Mouse (Mus musculus) left cerebral cortex, postnatal 36 days (tissue): ENCODE measurements around the gene Csnk2a1. TPM values are rescaled to one million over a fixed set of nuclear protein-coding genes. Genes with fewer than 3 reads are reported as not detected.

Experiments used
- DNase-seq, 2 experiments: peaks; one replicate each; pipeline ENCODE4 v3.0.0; 2021 to 2022; ENCODE audit warnings: low spot score in 2 of 2, mixed read lengths in 1 of 2
- intact Hi-C: fragments of 180-260 bp; cut with DNase I; formaldehyde crosslinking; loops from one replicate; pipeline ENCODE4 v1.15.1; 2025
- total RNA-seq, 2 experiments: library from RNA; stranded (reverse); gene quantifications; 2 replicates each; pipeline ENCODE4 v1.2.3; 2021

The Csnk2a1 gene
- total RNA-seq, 2 experiments from 2014 or later: 96.2 to 111 TPM

DNA sequence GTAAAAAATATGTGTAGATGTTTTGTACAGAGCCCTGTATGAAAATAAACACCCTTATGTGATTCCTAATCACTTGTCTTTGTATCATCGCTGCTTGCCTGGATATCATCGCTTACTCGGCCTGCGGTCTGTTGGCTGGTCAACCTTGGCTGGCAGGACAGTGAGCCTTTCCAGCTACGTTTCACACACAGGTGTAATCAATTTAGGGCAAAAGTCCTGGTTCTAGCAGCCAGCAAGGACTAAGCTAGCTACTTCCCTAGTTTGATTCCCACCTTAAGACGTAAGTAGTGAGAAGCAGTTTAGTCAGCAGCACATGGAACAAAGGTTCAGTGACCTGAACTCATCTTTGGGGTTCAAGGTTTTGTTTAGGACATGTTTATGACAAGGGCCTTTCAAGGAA, 87.3 kb downstream of the Csnk2a1 start:
- DNase-seq: no peak
- intact Hi-C loops: no loop called here

- intact Hi-C loops: no loop called here
- no peak for DNase-seq
Observed at GRCm38 (mm10) chr2:152317054-152317453, 90.4 kb downstream of the Csnk2a1 start.

- DNase-seq: no peak
- intact Hi-C loops: no loop called here
Observed at GRCm38 (mm10) chr2:152321558-152321957, 94.9 kb downstream of the Csnk2a1 start.

DNA sequence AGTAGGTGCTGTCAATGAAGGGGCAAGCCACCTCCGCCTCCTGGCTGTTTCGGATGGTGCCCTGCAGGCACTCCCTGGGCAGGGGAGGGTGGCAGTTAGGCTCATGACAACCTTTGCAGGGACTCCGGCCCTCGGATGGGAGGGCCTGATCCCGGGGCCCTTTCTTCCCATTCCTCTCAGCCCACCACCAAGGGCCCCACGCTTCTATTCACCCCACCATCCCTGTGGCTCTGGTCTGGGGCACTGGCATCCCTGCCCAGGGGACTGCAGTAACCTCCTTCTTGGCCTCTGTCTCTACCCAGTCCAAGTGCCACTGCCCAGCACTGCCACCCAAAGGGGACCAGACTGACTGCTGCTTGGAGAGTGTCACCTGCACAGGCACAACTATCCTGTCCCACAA, 95.6 kb downstream of the Csnk2a1 start:
- intact Hi-C loops: no loop called here
- no peak for DNase-seq

DNA sequence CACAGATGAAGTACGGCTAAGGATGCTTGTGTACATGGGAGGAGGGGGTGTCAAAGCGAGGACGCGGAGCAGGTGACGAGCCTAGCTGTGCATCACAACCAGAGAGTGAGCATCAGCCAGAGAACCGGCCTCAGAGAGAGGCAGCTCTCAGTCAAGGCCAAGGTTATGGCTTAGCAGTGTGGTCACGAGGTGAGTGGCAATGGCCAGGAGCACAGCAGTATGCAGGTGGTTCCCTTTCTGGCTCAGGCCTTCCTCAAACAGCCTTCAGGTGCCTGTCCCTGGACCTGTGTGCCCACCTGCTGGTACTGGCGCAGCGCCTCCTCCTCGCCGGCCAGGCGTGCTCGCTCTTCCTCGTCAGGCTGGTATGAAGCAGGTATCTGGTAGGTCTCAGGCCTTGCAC, 97.3 kb downstream of the Csnk2a1 start:
- no peak for DNase-seq
- intact Hi-C loops: no loop called here

DNA sequence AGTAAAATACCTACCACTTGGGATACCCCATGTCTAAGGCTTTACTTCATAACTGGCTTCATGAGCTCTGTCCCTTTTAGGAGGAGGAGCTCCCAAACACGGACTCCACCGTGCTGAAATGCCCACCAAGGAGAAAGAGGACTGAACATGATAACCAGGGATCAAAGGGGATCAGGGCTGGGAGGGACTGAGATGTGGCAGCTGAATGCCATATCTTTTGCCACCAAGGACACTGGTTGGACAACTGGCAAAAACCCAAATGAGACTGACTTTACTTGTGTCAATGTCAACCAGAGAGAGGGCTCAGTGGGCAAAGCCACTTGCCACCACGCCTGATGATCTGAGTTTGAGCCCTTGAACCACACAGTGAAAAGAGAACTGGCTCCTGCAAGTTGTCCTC, 98.2 kb downstream of the Csnk2a1 start:
- intact Hi-C loops: no loop called here

GRCm38 (mm10) chr2:152326157-152326556, 99.5 kb downstream of the Csnk2a1 start:
- intact Hi-C loops: no loop called here
- no peak for DNase-seq

More for the DNA sequence above, 98.2 kb downstream of the Csnk2a1 start:
- no peak for DNase-seq

- intact Hi-C loops: no loop called here
- DNase-seq: no peak
Observed at GRCm38 (mm10) chr2:152326654-152327053, 100.0 kb downstream of the Csnk2a1 start.

GRCm38 (mm10) chr2:152327980-152328379, 101.3 kb downstream of the Csnk2a1 start:
- no peak for DNase-seq
- intact Hi-C loops: no loop called here

- intact Hi-C loops: no loop called here
- DNase-seq: no peak
Observed at GRCm38 (mm10) chr2:152330858-152331423, 104.3 kb downstream of the Csnk2a1 start.

Other genes with a start within 250 kb of the Csnk2a1 start
- gene Fam110a, start 246.6 kb upstream of the Csnk2a1 start, total RNA-seq: 1 to 10 TPM; 7.5 to 8.9 TPM
- 1 to 10 TPM; 2.2 to 3.2 TPM for gene Slc52a3, start 230.3 kb upstream of the Csnk2a1 start, total RNA-seq
- gene Scrt2, start 145.3 kb upstream of the Csnk2a1 start, total RNA-seq: 10 to 100 TPM; 14.5 to 18.5 TPM
- 10 to 100 TPM; 91.1 to 94.2 TPM for gene Srxn1, start 121.3 kb upstream of the Csnk2a1 start, total RNA-seq
- gene Tcf15, start 83.3 kb upstream of the Csnk2a1 start, total RNA-seq: 1 to 10 TPM in 1 of 2 experiments, under 1 TPM in 1; 0.89 to 1.4 TPM
- gene Tbc1d20, start 67.0 kb downstream of the Csnk2a1 start, total RNA-seq: 10 to 100 TPM; 53.6 to 57.1 TPM
- gene Rbck1, start 105.8 kb downstream of the Csnk2a1 start, total RNA-seq: 100 to 1,000 TPM in 1 of 2 experiments, 10 to 100 TPM in 1; 92.3 to 124 TPM
- 1 to 10 TPM in 1 of 2 experiments, under 1 TPM in 1; 0.62 to 1.7 TPM for gene Trib3, start 117.2 kb downstream of the Csnk2a1 start, total RNA-seq
- 10 to 100 TPM; 66.2 to 81.9 TPM for gene Nrsn2, start 149.8 kb downstream of the Csnk2a1 start, total RNA-seq
- gene Sox12, start 171.2 kb downstream of the Csnk2a1 start, total RNA-seq: 10 to 100 TPM; 14.7 to 15.6 TPM
- 10 to 100 TPM in 1 of 2 experiments, 1 to 10 TPM in 1; 9.5 to 11.3 TPM for gene Zcchc3, start 188.2 kb downstream of the Csnk2a1 start, total RNA-seq
- gene 6820408C15Rik, start 188.7 kb downstream of the Csnk2a1 start, total RNA-seq: 1 to 10 TPM; 2.1 to 3.6 TPM
- gene Defb23, start 237.8 kb downstream of the Csnk2a1 start, total RNA-seq: not detected